Comparison of ENCODE assay signal across 27 mouse cellular contexts in the genomic region with DNA sequence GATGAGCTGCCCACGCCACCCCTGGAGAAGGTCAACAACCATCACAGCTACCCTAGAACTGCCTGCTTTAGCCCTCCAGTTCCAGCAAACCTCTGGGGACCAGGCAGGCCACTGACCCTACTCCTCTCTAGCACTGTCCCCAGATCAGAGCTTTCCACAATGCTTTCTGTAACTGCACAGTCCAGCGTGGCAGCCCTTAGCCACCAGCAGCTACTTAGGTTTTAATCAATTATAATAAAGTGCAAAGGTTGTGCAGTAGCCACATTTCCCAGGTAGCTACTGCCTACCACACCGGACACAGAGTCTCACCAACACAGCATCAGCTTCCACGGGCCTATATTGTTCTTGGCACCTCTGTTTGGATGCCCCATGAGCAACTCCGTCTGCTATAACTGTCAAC. TPM values are rescaled to one million over a fixed set of nuclear protein-coding genes. Genes with fewer than 3 reads are reported as not detected.
"Had no signal": no experiment of that assay in that cellular context is flagged by ENCODE, and none has a peak within 500 bp of the region (broad histone marks: within the 10 kb centered on the region; RNA-seq: fewer than 3 reads in every experiment).

No protein-coding gene starts in this region.

- H3K4me2 ChIP-seq: embryonic facial prominence, embryonic 12.5 days; embryonic facial prominence, embryonic 13.5 days; embryonic facial prominence, embryonic 15.5 days; forebrain, embryonic 13.5 days; forebrain, embryonic 15.5 days had no signal

- DNase-seq: cerebellum, adult 18-20 months; cerebellum, adult 2 months; cerebellum, adult 8-10 months; cerebellum, adult 9-10 months; cerebellum, adult 9-11 months; cerebellum, postnatal 10 days; cerebellum, postnatal 14 days; cerebellum, postnatal 25 days; cerebellum, postnatal 36 days; embryo, embryonic 11 days; forebrain, postnatal 0 days; gastrocnemius, adult 2 months; gastrocnemius, postnatal 10 days; gastrocnemius, postnatal 14 days; gastrocnemius, postnatal 25 days; gastrocnemius, postnatal 36 days; heart, adult 18-20 months; heart, adult 2 months had no signal

- H3K4me1 ChIP-seq: embryonic facial prominence, embryonic 10.5 days; embryonic facial prominence, embryonic 12.5 days; embryonic facial prominence, embryonic 13.5 days; embryonic facial prominence, embryonic 15.5 days had no signal

- H3K9me3 ChIP-seq: embryonic facial prominence, embryonic 10.5 days; embryonic facial prominence, embryonic 12.5 days; embryonic facial prominence, embryonic 13.5 days; embryonic facial prominence, embryonic 15.5 days; forebrain, embryonic 13.5 days; forebrain, embryonic 15.5 days had no signal

- H3K4me3 ChIP-seq: embryonic facial prominence, embryonic 10.5 days; embryonic facial prominence, embryonic 12.5 days; embryonic facial prominence, embryonic 13.5 days; embryonic facial prominence, embryonic 15.5 days; erythroblast, embryonic 14.5 days; forebrain, embryonic 13.5 days; forebrain, embryonic 15.5 days; gastrocnemius, adult 2 months; heart, adult 2 months had no signal

- ATAC-seq: forebrain, embryonic 13.5 days; forebrain, embryonic 14.5 days; forebrain, embryonic 15.5 days; forebrain, embryonic 16.5 days had no signal

- H3K27ac ChIP-seq: embryonic facial prominence, embryonic 10.5 days; embryonic facial prominence, embryonic 12.5 days; embryonic facial prominence, embryonic 13.5 days; embryonic facial prominence, embryonic 15.5 days; forebrain, embryonic 13.5 days; forebrain, embryonic 15.5 days; heart, adult 2 months had no signal

- H3K9ac ChIP-seq: embryonic facial prominence, embryonic 12.5 days; embryonic facial prominence, embryonic 13.5 days; embryonic facial prominence, embryonic 15.5 days; forebrain, embryonic 13.5 days; forebrain, embryonic 15.5 days; forebrain, postnatal 0 days had no signal

- H3K27me3 ChIP-seq: embryonic facial prominence, embryonic 12.5 days; embryonic facial prominence, embryonic 13.5 days; embryonic facial prominence, embryonic 15.5 days; forebrain, embryonic 15.5 days had no signal

- H3K36me3 ChIP-seq: embryonic facial prominence, embryonic 10.5 days; embryonic facial prominence, embryonic 12.5 days; embryonic facial prominence, embryonic 13.5 days; embryonic facial prominence, embryonic 15.5 days; forebrain, embryonic 15.5 days had no signal

RNA-seq across cellular contexts. Expression of a gene that starts 11.3 kb away (rescaled TPM):
- polyA plus RNA-seq: erythroblast, embryonic 14.5 days had no signal
